Mouse (Mus musculus) fibroblast of lung, adult 2 months (primary cell): ENCODE data around the gene Tnfrsf17.
A peak's percentile ranks its signal among the peaks of the same experiment; 100 is the strongest.
"Not testable (repeated sequence)": the region's sequence is repeated elsewhere in the genome, so short reads cannot be mapped to it uniquely, and the experiment has no call there.

Source experiments
- DNase-seq: peaks from one replicate; pipeline ENCODE4 v3.0.0-alpha.2; 2011; ENCODE audit warnings: low read depth

Tnfrsf17 gene

DNA sequence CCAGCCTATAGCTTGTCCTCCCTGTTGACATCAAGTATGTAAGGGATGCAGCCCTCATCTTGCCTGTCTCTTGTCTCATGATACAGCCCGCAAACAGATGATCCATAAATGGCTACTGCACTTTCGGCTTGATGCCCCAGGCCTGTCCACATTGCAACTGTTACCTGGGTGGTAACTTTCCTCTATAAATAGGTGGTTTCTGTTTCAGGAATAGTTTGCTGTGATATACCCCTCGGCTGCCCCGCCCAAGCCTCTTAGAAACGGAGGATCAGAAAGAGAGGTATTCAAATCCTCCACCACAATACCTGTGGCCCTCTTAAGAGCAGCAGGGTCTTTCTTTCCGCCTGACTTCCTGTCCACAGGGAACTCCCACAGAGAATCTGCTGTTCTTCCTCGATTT is at the start of gene Tnfrsf17:
Gene Tnfrsf17 (plus strand): TSS at position 301 of the 400 bp plus-strand sequence.
- DNase-seq, result no peak

DNA sequence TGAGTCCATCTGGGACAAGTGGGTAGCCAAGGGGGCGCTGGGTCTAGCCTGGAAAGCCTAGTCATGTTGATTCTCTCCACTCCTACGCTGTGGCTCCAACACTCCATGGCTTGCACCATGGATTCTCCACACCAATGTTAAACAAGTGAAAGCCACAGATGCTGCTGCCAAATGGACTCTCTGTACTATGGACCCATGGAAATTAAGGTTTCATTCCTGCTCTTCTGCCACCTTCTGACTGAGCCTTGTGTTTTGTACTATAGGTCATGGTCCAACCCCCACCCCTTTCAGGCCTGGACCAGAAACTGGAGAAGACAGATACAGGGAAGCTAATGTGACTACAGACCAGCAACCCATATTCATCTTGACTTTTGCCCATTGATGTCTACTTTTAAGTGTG is 47.1 kb upstream of the Tnfrsf17 start:
- no peak for DNase-seq

- no peak for DNase-seq
Observed at GRCm38 (mm10) chr16:11269808-11270207, 43.8 kb upstream of the Tnfrsf17 start.

GRCm38 (mm10) chr16:11270642-11271041 is 43.0 kb upstream of the Tnfrsf17 start:
- no peak for DNase-seq

- no peak for DNase-seq
Observed at GRCm38 (mm10) chr16:11271073-11271472, 42.5 kb upstream of the Tnfrsf17 start.

GRCm38 (mm10) chr16:11276888-11277287 is 36.7 kb upstream of the Tnfrsf17 start:
- DNase-seq, result no peak

GRCm38 (mm10) chr16:11278778-11279177 is 34.8 kb upstream of the Tnfrsf17 start:
- DNase-seq, result no peak

- no peak for DNase-seq
Observed at GRCm38 (mm10) chr16:11282655-11283232, 30.9 kb upstream of the Tnfrsf17 start.

GRCm38 (mm10) chr16:11284881-11285280 is 28.7 kb upstream of the Tnfrsf17 start:
- no peak for DNase-seq

DNA sequence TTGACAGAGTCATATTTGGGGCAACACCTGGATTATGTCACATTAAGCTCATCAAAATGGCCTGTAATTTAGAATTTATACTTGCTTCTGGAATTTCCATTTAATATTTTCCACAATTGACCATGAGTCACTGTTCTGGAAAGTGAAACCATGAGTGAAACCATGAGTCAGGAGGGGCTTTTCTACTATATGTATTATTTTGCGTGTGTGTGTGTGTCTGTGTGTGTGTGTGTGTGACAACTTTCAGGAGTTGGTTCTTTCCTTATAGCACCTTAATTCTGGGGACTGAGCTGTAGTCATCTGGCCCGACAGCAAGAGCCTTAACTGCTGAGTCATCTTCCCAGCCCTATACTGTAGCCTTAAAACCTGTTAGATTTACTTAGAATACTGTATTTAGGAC is 27.7 kb upstream of the Tnfrsf17 start:
- no peak for DNase-seq

- DNase-seq, result not testable (repeated sequence)
Observed at GRCm38 (mm10) chr16:11288873-11289272, 24.7 kb upstream of the Tnfrsf17 start.

DNA sequence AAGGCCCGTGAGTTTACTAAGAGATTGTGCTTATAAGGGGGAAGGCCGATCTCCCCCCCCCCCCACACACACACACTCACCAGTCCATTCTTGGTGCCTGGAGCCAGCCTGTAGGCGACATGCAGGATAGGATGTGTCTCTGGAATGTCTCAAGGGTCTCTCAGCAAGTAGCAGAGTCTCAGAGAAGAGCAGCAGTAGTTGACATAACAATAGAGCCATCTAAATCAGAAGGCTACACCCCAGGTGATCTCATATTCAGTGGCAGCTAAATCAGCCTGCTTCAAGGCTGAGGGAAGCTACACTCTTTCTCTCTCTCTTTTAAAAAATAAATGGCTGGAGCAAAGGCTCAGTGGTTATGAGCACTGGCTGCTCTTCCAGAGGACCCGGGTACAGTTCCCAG is 18.0 kb upstream of the Tnfrsf17 start:
- DNase-seq, result not testable (repeated sequence)

- DNase-seq, result peak; percentile 21
Observed at GRCm38 (mm10) chr16:11297700-11298099, 15.9 kb upstream of the Tnfrsf17 start.

DNA sequence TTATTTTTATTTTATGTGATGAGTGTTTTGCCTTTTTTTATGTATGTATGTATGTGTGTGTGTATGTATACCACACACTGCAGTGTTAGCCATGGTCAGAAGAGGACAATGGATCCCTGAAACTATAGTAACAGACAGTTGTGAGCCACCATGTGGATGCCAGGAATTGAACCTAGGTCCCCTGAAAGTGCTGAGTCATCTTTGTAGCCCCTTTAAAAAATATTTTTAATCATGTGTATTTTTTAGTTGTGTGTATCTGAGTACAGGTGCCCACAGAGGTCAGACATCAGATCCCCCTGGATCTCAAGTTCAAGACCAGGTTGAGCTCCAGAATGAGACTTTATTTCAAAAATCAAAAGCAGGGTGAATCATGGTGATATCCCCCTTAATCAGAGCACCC is 9.9 kb upstream of the Tnfrsf17 start:
- DNase-seq, result no peak

- no peak for DNase-seq
Observed at GRCm38 (mm10) chr16:11305531-11305930, 8.1 kb upstream of the Tnfrsf17 start.

DNA sequence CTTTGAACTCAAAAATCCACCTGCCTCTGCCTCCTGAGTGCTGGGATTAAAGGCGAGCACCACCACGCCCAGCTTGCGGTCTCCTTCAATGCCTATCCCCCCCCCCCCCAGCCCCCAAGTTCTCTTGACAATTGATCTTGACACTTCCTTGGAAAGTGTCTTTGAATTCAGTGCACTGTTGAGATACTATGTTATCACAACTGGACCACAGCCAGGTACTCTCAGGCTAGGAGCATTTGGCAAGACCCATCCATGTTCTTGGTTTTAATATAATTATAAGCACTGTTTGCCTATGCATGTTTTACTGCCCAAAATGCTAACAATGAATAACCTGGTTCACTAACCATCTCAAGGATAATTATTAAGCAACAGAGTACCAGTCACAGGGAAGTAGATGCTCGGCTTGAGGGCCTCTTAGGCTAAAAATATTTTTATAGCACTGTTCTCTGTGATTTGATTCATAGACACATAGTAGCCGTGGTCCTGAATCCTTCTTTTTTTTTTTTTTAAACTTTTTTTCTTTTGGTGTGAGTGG is 2.2 kb downstream of the Tnfrsf17 start:
- DNase-seq, result no peak

DNA sequence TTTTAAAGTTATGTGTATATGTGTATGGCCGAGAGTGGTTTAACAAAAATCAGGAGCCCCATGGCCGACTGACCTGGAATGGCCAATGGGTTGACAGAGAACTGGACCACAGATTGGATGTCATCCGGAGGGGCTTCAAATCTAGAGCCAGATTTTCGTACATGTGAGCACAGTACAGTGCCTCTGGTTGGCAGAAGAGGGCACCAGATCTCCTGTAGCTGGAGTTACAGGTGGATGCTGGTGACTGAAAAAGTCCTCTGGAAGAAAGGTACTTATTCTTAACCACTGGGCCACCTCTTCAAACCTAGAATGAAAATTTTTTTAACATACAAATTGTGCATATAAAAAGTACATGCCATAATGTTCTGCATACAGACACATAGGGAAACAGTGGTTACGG is 3.1 kb downstream of the Tnfrsf17 start:
- no peak for DNase-seq

DNA sequence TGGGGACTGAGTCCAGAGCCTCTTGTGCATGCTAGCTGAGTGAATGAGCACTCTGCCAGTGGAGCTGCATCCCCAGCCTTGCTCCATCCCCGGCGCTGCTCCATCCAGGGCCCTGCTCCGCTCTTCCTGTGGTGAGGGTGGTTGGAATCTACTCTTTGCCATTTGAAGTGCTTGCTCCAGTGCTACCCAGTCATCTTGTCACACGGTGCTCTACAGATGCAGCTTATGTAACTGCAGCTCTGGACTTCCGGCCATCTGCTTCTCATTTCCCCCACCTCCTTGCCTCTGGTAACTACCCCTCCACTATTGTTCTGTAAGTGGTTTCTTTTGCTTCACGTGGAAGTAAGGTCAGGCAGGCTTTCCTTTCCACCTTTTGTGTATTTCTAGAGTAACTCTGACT is 3.7 kb downstream of the Tnfrsf17 start:
- no peak for DNase-seq

DNA sequence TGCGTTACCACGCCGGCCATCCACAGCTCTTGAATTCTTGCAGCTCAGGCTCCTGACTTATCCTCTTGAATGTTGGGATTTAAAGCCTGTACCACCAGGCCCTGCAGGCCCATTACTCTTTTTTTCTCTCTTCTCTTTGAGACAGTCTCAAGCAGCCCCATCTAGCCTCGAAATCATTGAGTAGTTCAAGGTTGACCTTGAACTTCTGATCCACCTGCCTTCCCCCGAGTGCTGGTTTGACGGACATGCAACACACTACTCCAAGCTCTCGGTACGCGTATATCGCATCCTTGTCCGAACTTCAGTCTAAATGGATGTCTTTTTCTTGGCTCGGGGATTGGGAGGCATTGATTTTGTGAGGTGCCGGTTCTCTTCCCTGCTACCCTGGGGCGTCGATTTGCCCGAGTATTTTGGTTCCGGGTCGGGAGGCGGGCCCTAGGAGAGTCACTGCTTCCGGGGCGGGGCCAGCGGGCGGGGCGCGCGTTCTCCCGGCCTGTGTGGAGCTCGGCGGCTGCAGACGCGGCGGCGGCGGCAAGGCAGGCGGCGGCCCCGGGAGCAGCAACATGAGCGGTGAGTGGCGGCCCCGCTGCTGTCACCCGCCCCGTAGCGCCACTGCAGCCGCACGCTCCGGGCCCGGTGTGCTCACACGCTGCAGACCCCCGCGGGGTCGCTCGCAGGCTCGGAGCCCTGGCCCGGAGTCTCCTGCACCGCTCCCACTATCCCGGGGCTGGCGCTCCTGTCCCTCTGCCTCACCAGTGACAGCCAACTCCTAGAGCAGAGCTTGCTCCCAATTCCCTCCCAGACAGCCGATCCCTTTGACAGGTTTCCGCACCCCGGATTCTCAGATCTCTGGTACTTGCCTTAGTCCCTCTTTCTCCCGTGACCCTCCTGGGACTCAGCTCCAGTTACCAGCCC is 9.1 kb downstream of the Tnfrsf17 start, which contains the start of gene Snx29:
Gene Snx29 (plus strand): TSS at position 500 of the 915 bp plus-strand sequence.
- DNase-seq, result peak; percentile 53

GRCm38 (mm10) chr16:11323324-11324051 is 9.9 kb downstream of the Tnfrsf17 start:
- peak; percentile 27 for DNase-seq

DNA sequence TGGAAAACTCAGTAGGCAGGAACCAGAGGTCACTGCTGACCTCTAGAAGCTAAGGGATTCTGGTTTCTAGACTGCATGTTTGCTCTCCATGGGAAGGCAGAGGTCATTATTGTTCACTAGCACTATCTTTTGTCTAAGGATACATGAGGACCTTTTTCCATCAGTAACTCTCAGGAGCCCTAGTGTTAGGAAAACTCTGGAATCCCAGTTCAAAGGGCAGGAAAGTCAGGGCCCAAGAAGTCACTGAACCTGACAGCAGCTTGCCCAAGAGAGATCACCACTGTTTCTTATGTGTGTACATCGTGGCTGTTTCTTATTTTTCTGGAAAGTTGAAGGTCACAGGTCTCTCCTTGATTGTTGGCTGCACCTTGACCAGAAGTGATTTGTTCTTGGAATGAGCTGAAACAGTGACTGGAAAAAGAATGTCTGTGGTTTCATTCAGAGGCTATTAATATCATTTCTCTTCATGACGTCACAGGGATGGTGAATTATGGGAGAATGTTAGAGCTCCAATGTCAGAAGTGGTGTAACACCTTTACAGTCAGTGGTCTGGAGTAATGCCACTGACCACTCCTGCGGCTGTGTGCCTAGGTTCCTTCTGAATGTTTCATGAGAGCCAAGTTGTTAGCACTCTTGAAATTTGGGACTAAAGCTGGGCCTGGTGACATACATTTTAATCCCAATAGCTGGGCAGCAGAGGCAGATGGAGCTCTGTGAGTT is 16.6 kb downstream of the Tnfrsf17 start:
- DNase-seq, result peak; percentile 72

GRCm38 (mm10) chr16:11331030-11331429 is 17.4 kb downstream of the Tnfrsf17 start:
- DNase-seq, result no peak
